Mouse (Mus musculus): Measurements from ENCODE around the gene Lat2.

GRCm38 (mm10) chr5:134572508-134573214 is 42.2 kb downstream of the Lat2 start:
- TF ChIP-seq CTCF (IDR thresholded peaks at IDR 0.05; ENCODE audit: extremely low read depth, insufficient read depth, low read length) (no peak), POLR2A (IDR thresholded peaks at IDR 0.05; ENCODE audit: extremely low read depth, insufficient read depth, low read length) (no peak)
